Mouse (Mus musculus) thymus, adult 2 months (tissue): Measurements from ENCODE around the gene Ccdc51. TPM values are rescaled to one million over a fixed set of nuclear protein-coding genes. Genes with fewer than 3 reads are reported as not detected.

Experiments
- DNase-seq: peaks from one replicate; pipeline ENCODE4 v3.0.0; 2021
- H3K27ac ChIP-seq: fragments of 200-500 bp; 2 replicates; pipeline ENCODE4 v1.5.1; 2012; ENCODE audit warnings: low read length, control low read depth; ENCODE audit not compliant: control insufficient read depth, insufficient read depth
- H3K27me3 ChIP-seq: fragments of 200-500 bp; 2 replicates; pipeline ENCODE4 v1.6.1; 2012; ENCODE audit warnings: mild to moderate bottlenecking, low read length, moderate library complexity, mixed read lengths; ENCODE audit not compliant: control insufficient read depth, insufficient read depth
- H3K36me3 ChIP-seq: fragments of 200-500 bp; 2 replicates; pipeline ENCODE4 v1.6.1; 2012; ENCODE audit warnings: mild to moderate bottlenecking, low read length, moderate library complexity; ENCODE audit not compliant: control insufficient read depth, insufficient read depth
- H3K4me1 ChIP-seq: fragments of 200-500 bp; replicated peaks from 2 replicates; pipeline ENCODE4 v1.6.1; 2012; ENCODE audit warnings: low read length; ENCODE audit not compliant: control insufficient read depth, insufficient read depth
- H3K4me3 ChIP-seq: fragments of 200-500 bp; 2 replicates; pipeline ENCODE4 v1.5.1; 2012; ENCODE audit warnings: mild to moderate bottlenecking, low read length, control low read depth, moderate library complexity; ENCODE audit not compliant: control insufficient read depth, insufficient read depth
- CTCF ChIP-seq: fragments of 200-500 bp; IDR thresholded peaks from 2 replicates; pipeline ENCODE4 v1.5.1; 2012; ENCODE audit warnings: mild to moderate bottlenecking, control low read depth, low read length, moderate library complexity, borderline replicate concordance; ENCODE audit not compliant: control insufficient read depth, poor library complexity, insufficient read depth; ENCODE audit errors: extremely low read depth
- POLR2A ChIP-seq: fragments of 200-500 bp; IDR thresholded peaks from 2 replicates; pipeline ENCODE4 v1.6.1; 2012; ENCODE audit warnings: mild to moderate bottlenecking, low read length, control low read depth, moderate library complexity; ENCODE audit not compliant: control insufficient read depth, poor library complexity, insufficient read depth; ENCODE audit errors: extremely low read depth
- WGBS: fragments of 180-500 bp; shearing (Covaris S2); methylation state at CpG from one replicate; pipeline ENCODE4 v1.1.7; 2018; 5-methylcytosine and 5-hydroxymethylcytosine counted together
- polyA plus RNA-seq: library from polyadenylated mRNA; depleted of rRNA; stranded (reverse); fragments of >200 nt; gene quantifications from 2 replicates; pipeline ENCODE4 v1.2.3, GENCODE M21; 2012

Gene Ccdc51
- polyA plus RNA-seq, 1 experiment = 11.9 TPM

DNA sequence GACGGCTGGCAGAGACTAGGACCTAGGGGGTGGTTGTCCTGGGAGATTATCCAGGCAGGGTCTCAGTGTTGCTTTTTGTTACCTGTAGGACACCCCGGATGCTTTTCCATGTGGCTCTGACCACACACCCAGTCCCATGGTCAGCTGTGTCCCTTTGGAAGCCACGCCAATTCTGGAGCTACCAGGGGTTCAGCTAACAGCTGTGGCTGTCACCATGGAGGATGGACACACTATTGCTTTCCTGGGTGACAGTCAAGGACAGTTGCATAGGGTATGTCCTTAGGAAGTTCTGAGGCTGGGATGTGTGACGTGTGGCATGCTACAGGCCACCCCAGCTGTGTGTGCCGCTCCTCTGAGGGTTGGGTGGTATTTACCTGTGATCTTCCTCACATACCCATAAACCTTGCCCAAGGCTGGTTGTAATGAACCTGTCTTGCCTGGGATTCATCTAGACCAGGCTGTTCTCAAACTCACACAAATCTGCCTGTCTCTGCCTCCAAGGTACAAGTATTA is 19.7 kb downstream of the Ccdc51 start:
- TF ChIP-seq CTCF = no peak
- peaks cover 3% of the 10 kb centered on the region; the same call in 1 of the 2 replicates for H3K4me1 ChIP-seq
- no peak for DNase-seq
- WGBS = 97% methylated on average over 5 of the region's 5 CpGs
- no peaks in the 10 kb centered on the region for H3K36me3 ChIP-seq
- H3K27ac ChIP-seq = no peak overlapping the region
- H3K27me3 ChIP-seq = no peaks in the 10 kb centered on the region
- no peak overlapping the region for H3K4me3 ChIP-seq

DNA sequence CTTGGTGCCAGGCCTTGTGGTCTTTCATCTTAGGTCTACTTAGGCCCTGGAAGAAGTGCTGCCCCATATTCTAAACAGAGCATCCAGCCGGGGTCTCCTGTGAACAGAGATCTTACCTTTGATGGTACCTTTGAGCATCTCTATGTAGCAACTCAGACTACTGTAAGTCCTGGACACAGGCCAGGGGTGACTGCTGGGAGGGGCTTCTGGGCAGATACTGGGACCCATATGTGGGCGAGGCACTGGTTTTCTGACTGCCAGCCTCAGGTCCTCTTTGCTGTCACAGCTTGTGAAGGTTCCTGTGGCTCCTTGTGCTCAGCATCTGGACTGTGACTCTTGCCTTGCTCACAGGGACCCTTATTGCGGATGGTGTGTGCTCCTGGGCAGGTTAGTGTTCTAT is 20.2 kb downstream of the Ccdc51 start:
- H3K4me3 ChIP-seq = no peak overlapping the region
- DNase-seq = no peak
- TF ChIP-seq CTCF (no peak), POLR2A (no peak)
- H3K27ac ChIP-seq = no peak overlapping the region
- whole genome bisulfite sequencing = 99% methylated on average over 3 of the region's 3 CpGs
- peaks cover 3% of the 10 kb centered on the region; the same call in 1 of the 2 replicates for H3K4me1 ChIP-seq
- no peaks in the 10 kb centered on the region for H3K36me3 ChIP-seq
- H3K27me3 ChIP-seq = no peaks in the 10 kb centered on the region

- DNase-seq = no peak
- no peaks in the 10 kb centered on the region for H3K27me3 ChIP-seq
- H3K36me3 ChIP-seq = no peaks in the 10 kb centered on the region
- H3K4me3 ChIP-seq = no peak overlapping the region
- 83% methylated on average over 7 of the region's 7 CpGs for WGBS
- H3K4me1 ChIP-seq = peaks cover 3% of the 10 kb centered on the region; the same call in 1 of the 2 replicates
- no peak overlapping the region for H3K27ac ChIP-seq
- no peak for TF ChIP-seq CTCF
- no peak for TF ChIP-seq POLR2A
Measured at GRCm38 (mm10) chr9:109103250-109103649, 21.0 kb downstream of the Ccdc51 start.

DNA sequence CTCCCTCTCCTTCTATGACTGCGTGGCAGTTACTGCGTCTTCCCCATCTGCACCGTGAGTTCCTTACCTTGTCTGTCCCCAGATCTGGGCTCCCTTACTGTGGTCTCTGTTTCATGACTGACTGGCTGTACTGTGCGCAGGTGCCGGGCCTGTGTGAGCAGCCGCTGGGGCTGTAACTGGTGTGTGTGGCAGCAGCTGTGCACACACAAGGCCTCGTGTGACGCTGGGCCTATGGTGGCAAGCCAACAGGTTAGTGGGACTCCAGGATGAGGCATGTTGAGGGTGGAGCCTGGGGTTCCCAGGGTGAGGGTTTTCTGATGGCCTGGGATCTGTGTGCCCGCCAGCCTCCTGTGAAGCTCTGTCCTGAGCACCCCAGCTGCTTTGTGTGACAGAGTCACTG is 21.8 kb downstream of the Ccdc51 start:
- WGBS = 77% methylated on average over 9 of the region's 9 CpGs
- Histone ChIP-seq H3K27me3 (no peaks in the 10 kb centered on the region), H3K4me1 (peaks cover 3% of the 10 kb centered on the region; the same call in 1 of the 2 replicates), H3K27ac (no peak overlapping the region), H3K4me3 (no peak overlapping the region), H3K36me3 (no peaks in the 10 kb centered on the region)
- no peak for TF ChIP-seq CTCF
- TF ChIP-seq POLR2A = no peak
- DNase-seq = no peak

- Histone ChIP-seq H3K36me3 (no peaks in the 10 kb centered on the region), H3K4me3 (no peak overlapping the region), H3K27ac (no peak overlapping the region), H3K27me3 (no peaks in the 10 kb centered on the region), H3K4me1 (peaks cover 3% of the 10 kb centered on the region; the same call in 1 of the 2 replicates)
- WGBS = 86% methylated on average over 12 of the region's 12 CpGs
- DNase-seq = no peak
- TF ChIP-seq CTCF = no peak
- no peak for TF ChIP-seq POLR2A
Measured at GRCm38 (mm10) chr9:109105011-109105410, 22.7 kb downstream of the Ccdc51 start.

DNA sequence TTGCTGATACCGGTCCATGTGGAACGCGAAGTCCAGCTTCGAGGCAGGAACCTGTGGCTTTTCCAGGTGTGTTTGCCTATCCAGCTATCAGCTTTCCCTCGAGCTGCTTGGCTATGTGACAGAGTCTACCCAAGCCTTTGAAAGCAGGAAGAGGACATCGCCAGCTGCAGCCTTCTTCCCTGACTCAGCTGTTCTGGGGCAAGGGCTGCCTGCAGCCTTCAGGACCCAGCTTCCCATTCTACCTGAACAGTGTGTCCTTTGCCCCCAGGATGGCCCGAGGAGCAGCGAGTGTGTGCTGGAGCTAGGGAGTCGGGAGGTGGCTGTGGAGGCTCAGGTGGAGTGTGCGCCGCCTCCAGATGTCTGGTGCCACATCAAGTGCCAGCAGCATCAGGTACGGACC is 23.4 kb downstream of the Ccdc51 start:
- no peaks in the 10 kb centered on the region for H3K36me3 ChIP-seq
- 62% methylated on average over 12 of the region's 12 CpGs for WGBS
- no peak for DNase-seq

GRCm38 (mm10) chr9:109107341-109107740 is 25.0 kb downstream of the Ccdc51 start:
- Histone ChIP-seq H3K27me3 (no peaks in the 10 kb centered on the region), H3K27ac (no peak overlapping the region), H3K4me3 (no peak overlapping the region), H3K36me3 (no peaks in the 10 kb centered on the region), H3K4me1 (no peaks in the 10 kb centered on the region)
- DNase-seq = no peak
- WGBS = 73% methylated on average over 6 of the region's 6 CpGs
- no peak for TF ChIP-seq CTCF
- no peak for TF ChIP-seq POLR2A

More for the DNA sequence above, 23.4 kb downstream of the Ccdc51 start:
- H3K27ac ChIP-seq = no peak overlapping the region
- H3K27me3 ChIP-seq = no peaks in the 10 kb centered on the region
- no peaks in the 10 kb centered on the region; the same call in 1 of the 2 replicates for H3K4me1 ChIP-seq
- TF ChIP-seq CTCF (no peak), POLR2A (no peak)
- H3K4me3 ChIP-seq = no peak overlapping the region
